Mouse (Mus musculus) bone marrow, adult 2 months (tissue): ENCODE measurements around the gene Gm45785.

Experiments used
- CTCF ChIP-seq: fragments of 200-500 bp; IDR thresholded peaks from 2 replicates; pipeline ENCODE4 v1.5.1; 2011; ENCODE audit warnings: low read length, control low read depth; ENCODE audit not compliant: control insufficient read depth, insufficient read depth
- POLR2A ChIP-seq: fragments of 200-500 bp; IDR thresholded peaks from 2 replicates; pipeline ENCODE4 v1.6.1; 2011; ENCODE audit warnings: low read depth, mild to moderate bottlenecking, control low read depth, low read length, borderline replicate concordance; ENCODE audit not compliant: control insufficient read depth

DNA sequence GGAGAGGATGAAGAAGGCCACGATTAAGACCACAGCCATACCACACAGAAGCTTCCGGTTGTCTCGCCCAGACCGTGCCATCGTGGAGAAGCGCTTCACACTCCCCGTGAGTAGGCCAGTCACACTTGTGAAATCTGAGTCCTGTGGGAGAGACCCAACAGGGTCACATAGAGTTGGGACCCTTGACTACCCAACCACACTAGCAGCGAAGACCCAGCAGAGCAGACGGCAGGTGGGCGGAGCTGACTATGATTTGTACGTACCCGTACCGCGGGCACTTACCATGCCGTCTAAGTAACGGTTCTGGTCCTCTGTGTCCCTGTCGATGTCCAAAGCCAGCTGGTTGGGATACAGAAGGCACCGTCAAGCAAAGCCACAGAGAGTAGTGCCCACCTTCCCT, 1.6 kb downstream of the Gm45785 start:
- TF ChIP-seq CTCF (no peak), POLR2A (no peak)
